Mouse (Mus musculus): ENCODE measurements around the gene Ankrd2. TPM values are rescaled to one million over a fixed set of nuclear protein-coding genes. Genes with fewer than 3 reads are reported as not detected.

Ankrd2 gene
- total RNA-seq, 2 experiments from 2014 or later: 121 to 331 TPM

GRCm38 (mm10) chr19:42011123-42011522, 24.7 kb upstream of the Ankrd2 start:
- no peak for DNase-seq
- intact Hi-C loops (cut with DNase I): no loop called here

DNA sequence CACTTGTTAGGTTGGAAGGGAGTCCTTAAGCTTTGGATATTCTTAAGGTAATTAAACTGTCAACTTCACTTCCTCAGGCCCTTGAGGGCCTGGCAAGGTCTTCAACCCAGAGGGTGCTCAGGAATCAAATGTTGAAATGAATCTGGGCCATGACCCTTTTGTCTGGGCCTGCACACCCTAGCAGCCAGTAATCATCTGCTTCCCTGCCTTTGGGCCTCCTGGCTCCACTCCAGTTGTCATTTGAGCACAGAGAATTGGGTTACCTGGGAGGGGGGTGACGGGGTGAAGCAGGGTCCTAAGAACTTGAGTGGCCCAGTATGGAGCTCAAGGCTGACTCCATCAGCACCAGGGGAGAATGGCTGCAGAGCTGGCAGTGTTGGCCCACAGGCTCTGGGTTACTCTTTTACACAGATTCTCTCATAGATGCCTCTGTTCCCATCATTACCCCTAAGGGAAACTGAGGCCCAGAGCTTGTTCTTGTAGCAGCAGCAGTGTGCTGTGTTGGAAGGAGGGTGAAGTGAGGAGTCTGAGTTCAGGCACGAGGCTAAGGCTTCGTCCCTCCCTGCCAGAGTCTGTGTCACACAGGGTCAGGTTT, 21.5 kb upstream of the Ankrd2 start:
- intact Hi-C loops (cut with DNase I): no loop called here
- DNase-seq: no peak

- no peak for DNase-seq
- intact Hi-C loops (cut with DNase I): no loop called here
Observed at GRCm38 (mm10) chr19:42015001-42015400, 20.8 kb upstream of the Ankrd2 start.

GRCm38 (mm10) chr19:42016251-42016650, 19.5 kb upstream of the Ankrd2 start:
- intact Hi-C loops (cut with DNase I): no loop called here
- no peak for DNase-seq

GRCm38 (mm10) chr19:42016840-42017239, 19.0 kb upstream of the Ankrd2 start:
- peak in 1 of 2 experiments; percentile 37 for DNase-seq
- intact Hi-C loops (cut with DNase I): no loop called here

DNA sequence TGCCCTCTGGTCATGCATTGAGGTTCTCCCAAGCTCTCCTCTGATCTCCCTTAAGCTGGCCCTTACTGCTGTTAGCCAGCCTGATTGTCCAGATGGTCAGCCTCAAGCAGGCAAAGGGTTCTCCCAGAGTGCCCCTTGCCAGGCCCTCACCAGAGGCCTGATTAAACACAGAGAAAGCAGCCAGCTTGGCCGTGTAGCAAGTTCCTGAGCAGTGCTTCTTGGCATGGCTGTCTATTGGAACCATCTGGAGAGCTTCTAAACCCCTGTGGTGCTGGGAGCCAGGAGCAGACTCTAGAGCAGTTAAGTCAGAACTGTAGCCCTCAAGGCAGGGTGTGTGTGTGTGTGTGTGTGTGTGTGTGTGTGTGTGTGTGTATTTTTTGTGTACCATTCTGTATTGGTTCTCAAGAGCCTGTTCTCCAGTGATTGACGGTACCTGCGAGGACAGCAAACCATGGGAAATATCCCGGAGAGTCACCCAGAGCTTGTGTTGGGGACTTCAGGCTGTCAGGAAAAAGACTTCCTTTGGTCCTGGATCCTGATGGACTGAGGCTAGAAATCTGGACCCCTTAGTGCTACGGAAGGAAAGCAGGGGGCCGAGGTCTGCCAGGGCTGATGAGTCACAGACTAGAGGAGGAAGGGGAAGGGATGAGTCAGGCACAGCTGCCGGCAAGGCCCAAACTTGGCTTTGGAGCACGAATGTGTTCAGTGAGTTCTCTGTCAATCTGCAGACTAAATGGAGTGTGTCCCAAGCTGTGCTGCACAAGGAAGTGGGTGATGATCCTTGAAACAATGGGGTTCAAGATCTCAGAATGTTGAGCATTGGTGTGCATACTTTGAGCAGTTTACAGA, 18.2 kb upstream of the Ankrd2 start:
- DNase-seq: peak; percentile 57 to 71
- intact Hi-C loops (cut with DNase I): no loop called here

DNA sequence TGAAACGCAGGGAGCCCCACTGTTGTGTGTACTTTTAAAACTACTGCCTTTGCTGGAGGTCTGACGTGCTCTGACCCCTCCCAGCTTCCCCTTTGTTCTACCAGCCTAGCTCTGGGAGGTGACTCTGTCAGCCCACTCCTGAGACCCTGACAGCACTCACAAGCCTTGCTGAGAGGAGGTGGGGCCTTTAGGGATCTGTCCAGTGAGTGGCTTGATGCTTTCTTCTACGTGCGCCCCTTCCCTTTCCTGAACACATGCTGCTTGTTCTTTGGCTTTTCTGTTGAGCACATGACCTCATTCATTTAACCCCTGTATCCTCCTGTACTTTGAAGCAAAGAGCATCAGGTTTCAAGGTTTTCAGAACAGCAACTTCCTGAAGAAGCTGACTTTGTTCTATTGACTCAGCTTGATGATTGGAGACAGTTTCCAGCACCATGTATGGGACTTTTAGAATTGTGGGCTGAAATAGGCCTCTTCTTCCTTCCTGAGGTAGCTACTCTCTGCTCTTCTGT, 16.7 kb upstream of the Ankrd2 start:
- intact Hi-C loops (cut with DNase I): no loop called here
- peak in 1 of 2 experiments; percentile 13 for DNase-seq

DNA sequence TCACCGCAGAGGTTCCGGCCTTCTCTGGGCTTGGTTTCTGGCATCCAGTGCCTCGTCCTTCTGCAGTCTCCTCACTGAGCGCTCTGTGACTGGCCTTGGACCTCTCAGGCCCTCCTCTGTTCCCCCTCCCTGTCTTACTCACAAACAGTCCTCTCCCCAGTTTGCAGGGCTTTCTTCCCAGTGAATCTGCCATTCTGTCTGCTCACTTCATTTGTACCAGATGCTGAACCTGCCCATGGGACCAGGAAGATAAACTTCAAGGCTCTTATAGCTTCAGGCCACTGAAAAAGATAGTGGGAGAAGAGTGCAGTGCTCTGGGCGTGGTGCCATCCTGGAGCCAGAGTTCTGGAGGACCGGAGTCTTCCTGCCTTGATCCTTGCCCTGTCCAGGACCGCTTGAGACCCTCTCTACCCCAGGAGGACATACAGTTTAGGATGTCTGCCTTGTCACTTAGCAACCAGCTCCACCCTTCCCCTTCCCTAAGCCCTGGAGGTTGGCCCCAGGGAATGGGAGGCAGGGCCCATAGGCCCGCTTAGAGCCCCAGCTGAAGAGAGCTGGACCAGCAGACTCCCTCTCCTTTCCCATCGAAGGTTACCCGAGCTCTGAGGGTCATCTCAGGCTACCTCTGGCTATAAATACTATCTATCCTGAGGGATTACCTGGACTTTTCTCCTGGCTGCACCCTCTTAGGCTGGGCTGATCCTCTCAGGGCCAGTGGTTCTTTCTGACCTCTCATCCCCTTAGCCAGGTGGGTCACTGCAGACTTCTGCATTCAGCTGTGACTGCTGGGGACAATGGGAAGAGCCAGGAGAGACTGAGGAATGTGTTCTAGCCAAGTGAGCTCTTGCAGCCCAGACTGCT, 13.9 kb upstream of the Ankrd2 start:
- DNase-seq: no peak
- intact Hi-C loops (cut with DNase I): no loop called here

- intact Hi-C loops (cut with DNase I): no loop called here
Observed at GRCm38 (mm10) chr19:42022542-42022848, 13.3 kb upstream of the Ankrd2 start.

GRCm38 (mm10) chr19:42026158-42026557, 9.6 kb upstream of the Ankrd2 start:
- intact Hi-C loops (cut with DNase I): loop anchor here (2.0 to 5.0 kb wide), 2 partner anchors 47 to 104 kb away; no protein-coding TSS in a partner anchor
- peak; percentile 74 to 86 for DNase-seq

More at GRCm38 (mm10) chr19:42022542-42022848, 13.3 kb upstream of the Ankrd2 start:
- no peak for DNase-seq

DNA sequence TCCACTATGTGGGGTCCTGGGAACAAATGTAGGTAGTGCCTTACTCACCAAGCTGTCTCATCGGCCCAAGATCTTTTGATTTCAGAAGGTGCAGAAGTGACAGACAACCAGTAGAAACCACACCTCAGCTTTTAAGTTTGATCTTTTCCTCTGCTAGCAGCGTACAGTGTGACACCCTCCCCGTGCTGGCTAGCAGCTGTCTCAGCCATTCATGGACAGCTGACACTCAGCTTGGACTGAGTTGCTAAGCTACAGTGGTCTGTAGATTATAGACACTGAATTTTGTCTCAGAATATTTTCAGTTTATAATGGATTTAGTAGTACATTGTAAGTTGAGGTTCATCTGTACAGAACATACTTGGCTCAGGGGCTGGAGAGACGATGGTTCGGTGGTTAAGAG, 4.7 kb upstream of the Ankrd2 start:
- intact Hi-C loops (cut with DNase I): no loop called here
- no peak for DNase-seq

DNA sequence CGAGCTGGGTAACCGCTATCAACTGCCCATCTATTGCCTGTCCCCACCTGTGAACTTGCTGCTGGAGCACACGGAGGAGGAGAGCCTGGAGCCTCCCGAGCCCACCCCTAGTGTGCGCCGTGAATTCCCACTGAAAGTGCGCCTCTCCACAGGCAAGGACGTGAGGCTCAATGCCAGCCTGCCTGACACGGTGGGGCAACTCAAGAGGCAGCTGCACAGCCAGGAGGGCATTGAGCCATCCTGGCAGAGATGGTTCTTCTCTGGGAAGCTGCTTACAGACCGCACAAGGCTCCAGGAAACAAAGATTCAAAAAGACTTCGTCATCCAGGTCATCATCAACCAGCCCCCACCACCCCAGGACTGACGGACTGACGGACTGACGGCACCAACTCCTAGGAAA, 2.2 kb upstream of the Ankrd2 start:
- peak in 1 of 2 experiments; percentile 33 for DNase-seq
- intact Hi-C loops (cut with DNase I): loop anchor here (2.0 kb wide), 1 partner anchor 35 kb away; no protein-coding TSS in a partner anchor

GRCm38 (mm10) chr19:42034146-42034775, 1.5 kb upstream of the Ankrd2 start:
- peak in 1 of 2 experiments; percentile 32 for DNase-seq
- intact Hi-C loops (cut with DNase I): loop anchor here (2.0 kb wide), 1 partner anchor 35 kb away; no protein-coding TSS in a partner anchor

- intact Hi-C loops (cut with DNase I): loop anchor here (2.0 to 5.0 kb wide), 2 partner anchors 34 to 112 kb away; partner anchors contain the start of gene Marveld1
- DNase-seq: no peak
Observed at GRCm38 (mm10) chr19:42034881-42035455, 832 bp upstream of the Ankrd2 start.

DNA sequence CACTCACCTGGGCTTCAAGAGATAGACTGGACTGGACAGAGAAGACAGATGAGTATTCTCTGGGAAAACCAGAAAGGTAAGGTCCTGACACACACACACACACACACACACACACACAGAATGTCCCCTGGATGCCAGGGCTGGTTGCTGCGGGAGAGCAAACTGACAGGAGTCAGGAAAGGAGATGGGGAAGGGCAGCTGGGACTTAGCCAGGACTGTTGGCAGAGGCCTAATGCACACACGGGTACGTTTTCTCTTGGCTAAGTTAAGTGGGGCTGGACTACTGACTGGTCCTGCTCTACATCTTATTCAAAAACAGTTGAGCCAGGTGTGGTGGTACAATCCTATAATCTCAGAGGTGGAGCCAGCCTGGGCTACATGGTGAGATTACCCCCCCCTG, 557 bp downstream of the Ankrd2 start:
- DNase-seq: no peak
- intact Hi-C loops (cut with DNase I): loop anchor here (5.0 kb wide), 1 partner anchor 111 kb away; the partner anchor contains the start of gene Marveld1

- intact Hi-C loops (cut with DNase I): loop anchor here (5.0 kb wide), 1 partner anchor 110 kb away; the partner anchor contains the start of gene Marveld1
- DNase-seq: no peak
Observed at GRCm38 (mm10) chr19:42037167-42037702, 1.4 kb downstream of the Ankrd2 start.

DNA sequence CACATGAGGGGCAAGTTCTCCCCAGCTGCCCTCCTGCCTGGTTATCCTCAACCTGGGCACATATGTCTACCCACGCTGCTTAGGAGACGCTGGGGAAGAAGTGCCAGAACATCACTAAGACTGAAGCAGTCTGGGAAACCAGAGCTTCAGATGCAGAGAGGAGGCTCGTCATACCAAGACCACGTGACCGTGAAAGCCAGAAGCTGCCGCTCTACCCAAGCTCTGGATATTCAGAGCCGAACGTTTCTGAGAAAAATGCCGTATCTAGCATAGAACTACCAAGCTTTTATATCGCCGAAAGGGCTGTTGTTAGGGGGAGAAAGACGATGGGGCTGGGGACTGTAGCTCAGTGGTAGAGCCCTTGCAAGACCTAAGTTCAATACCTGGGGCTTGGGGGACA, 2.5 kb downstream of the Ankrd2 start:
- intact Hi-C loops (cut with DNase I): loop anchor here (5.0 kb wide), 1 partner anchor 109 kb away; the partner anchor contains the start of gene Marveld1
- DNase-seq: no peak

- no peak for DNase-seq
Observed at GRCm38 (mm10) chr19:42043988-42044387, 8.2 kb downstream of the Ankrd2 start.

More at GRCm38 (mm10) chr19:42043988-42044387, 8.2 kb downstream of the Ankrd2 start:
- intact Hi-C loops (cut with DNase I): no loop called here

Data from gastrocnemius, postnatal 36 days (tissue).